Mouse (Mus musculus) liver, postnatal 0 days (tissue): Measurements from ENCODE around the gene Vmn2r56. TPM values are rescaled to one million over a fixed set of nuclear protein-coding genes. Genes with fewer than 3 reads are reported as not detected.
A peak's percentile ranks its signal among the peaks of the same experiment; 100 is the strongest.

ENCODE experiments used
- ATAC-seq: fragments of 200-750 bp; cut with Nextera tagmentation; 2 replicates; pipeline ENCODE4 v1.8.0; 2017; ENCODE audit warnings: mild to moderate bottlenecking, moderate library complexity
- DNase-seq: peaks from one replicate; pipeline ENCODE4 v3.0.0-alpha.2; 2016
- H3K27ac ChIP-seq: fragments of 300-500 bp; sonication (generic); 2 replicates; pipeline ENCODE4 v1.5.1; 2014; ENCODE audit warnings: antibody characterized with exemption, moderate library complexity, mild to moderate bottlenecking, low read depth
- H3K27me3 ChIP-seq: fragments of 300-500 bp; sonication (generic); 2 replicates; pipeline ENCODE4 v1.6.1; 2014; ENCODE audit warnings: low read length, control low read depth, mixed read lengths; ENCODE audit not compliant: insufficient read depth
- H3K36me3 ChIP-seq: fragments of 300-500 bp; sonication (generic); replicated peaks from 2 replicates; pipeline ENCODE4 v1.6.1; 2014; ENCODE audit warnings: mild to moderate bottlenecking, control low read depth, low read length, moderate library complexity, mixed read lengths; ENCODE audit not compliant: insufficient read depth
- H3K4me1 ChIP-seq: fragments of 300-500 bp; sonication (generic); 2 replicates; pipeline ENCODE4 v1.6.1; 2014; ENCODE audit warnings: antibody characterized with exemption, mild to moderate bottlenecking, control low read depth; ENCODE audit not compliant: insufficient read depth
- H3K4me2 ChIP-seq: fragments of 300-500 bp; sonication (generic); 2 replicates; pipeline ENCODE4 v1.6.1; 2014; ENCODE audit warnings: low read depth, mild to moderate bottlenecking, low read length, moderate library complexity, mixed read lengths
- H3K4me3 ChIP-seq: fragments of 300-500 bp; sonication (generic); 2 replicates; pipeline ENCODE4 v1.5.1; 2014; ENCODE audit warnings: low read depth, low read length
- H3K9ac ChIP-seq: fragments of 300-500 bp; sonication (generic); replicated peaks from 2 replicates; pipeline ENCODE4 v1.6.1; 2014; ENCODE audit warnings: mild to moderate bottlenecking, moderate library complexity
- H3K9me3 ChIP-seq: fragments of 300-500 bp; sonication (generic); 2 replicates; pipeline ENCODE4 v1.6.1; 2016; ENCODE audit warnings: mild to moderate bottlenecking, control low read depth, low read length, mixed read lengths
- CTCF ChIP-seq: sonication (generic); IDR thresholded peaks from 2 replicates; pipeline ENCODE4 v1.5.1; 2016; ENCODE audit warnings: antibody characterized with exemption, low read depth
- EP300 ChIP-seq: IDR thresholded peaks from 2 replicates; pipeline ENCODE4 v1.6.1; 2016; ENCODE audit warnings: antibody characterized with exemption, low read depth, mild to moderate bottlenecking
- WGBS: fragments of 180-500 bp; shearing (Covaris S2); extraction: QIAGEN DNeasy Blood & Tissue Kit; methylation state at CpG from one replicate; pipeline ENCODE4 v1.1.7; 2014; ENCODE audit not compliant: insufficient replicate concordance; 5-methylcytosine and 5-hydroxymethylcytosine counted together
- polyA plus RNA-seq: library from polyadenylated mRNA; unstranded; fragments of >200 nt; fragmentation: Nextera tagmentation; extraction: Ambion mirVana; gene quantifications from 2 replicates; pipeline ENCODE4 v1.2.1, GENCODE M21; 2015

The Vmn2r56 gene
- not detected in 2 replicates for polyA plus RNA-seq

GRCm38 (mm10) chr7:12734904-12735303, at the start of gene Vmn2r56:
Vmn2r56 (minus strand) TSS chr7:12735004.
- H3K9ac ChIP-seq = no peak within 1 kb of the TSS
- no peaks in the 10 kb centered on the region for H3K4me1 ChIP-seq
- H3K27me3 ChIP-seq = no peaks in the 10 kb centered on the region
- DNase-seq (no peak), ATAC-seq (no peak)
- TF ChIP-seq CTCF (no peak), EP300 (no peak)
- H3K9me3 ChIP-seq = no peaks in the 10 kb centered on the region
- WGBS = 57% methylated on average over 1 of the region's 1 CpGs
- H3K4me3 ChIP-seq = no peak within 1 kb of the TSS
- H3K36me3 ChIP-seq = no peaks in the 10 kb centered on the region
- H3K27ac ChIP-seq = no peak within 1 kb of the TSS
- no peak within 1 kb of the TSS for H3K4me2 ChIP-seq

GRCm38 (mm10) chr7:12780151-12780830, 45.5 kb upstream of the Vmn2r56 start:
- peak; percentile 90 for ATAC-seq
- Histone ChIP-seq H3K27me3 (no peaks in the 10 kb centered on the region), H3K4me2 (peak overlapping the region; percentile 72), H3K9me3 (no peaks in the 10 kb centered on the region), H3K9ac (peak overlapping the region; percentile 53), H3K4me3 (peak overlapping the region; percentile 48), H3K27ac (no peak overlapping the region), H3K4me1 (peaks cover 10% of the 10 kb centered on the region), H3K36me3 (no peaks in the 10 kb centered on the region)
- under 1% methylated on average over 52 of the region's 57 CpGs for WGBS
- no peak for TF ChIP-seq EP300
- TF ChIP-seq CTCF = no peak
- DNase-seq = peak; percentile 63

- no peak for DNase-seq
- ATAC-seq = no peak
- Histone ChIP-seq H3K36me3 (no peaks in the 10 kb centered on the region), H3K4me1 (peaks cover 10% of the 10 kb centered on the region), H3K27ac (no peak overlapping the region), H3K4me3 (peak overlapping the region; percentile 48; the same call in 1 of the 2 replicates), H3K4me2 (peak overlapping the region; percentile 72), H3K27me3 (no peaks in the 10 kb centered on the region), H3K9me3 (no peaks in the 10 kb centered on the region), H3K9ac (peak overlapping the region; percentile 53; the same call in 1 of the 2 replicates)
- TF ChIP-seq CTCF (no peak), EP300 (no peak)
- 27% methylated on average over 10 of the region's 10 CpGs for WGBS
These were observed 45.0 kb upstream of the Vmn2r56 start for GRCm38 (mm10) chr7:12779782-12780150.

- Histone ChIP-seq H3K9ac (no peak overlapping the region), H3K27me3 (no peaks in the 10 kb centered on the region), H3K4me1 (peaks cover 10% of the 10 kb centered on the region), H3K4me3 (no peak overlapping the region), H3K27ac (no peak overlapping the region), H3K4me2 (no peak overlapping the region), H3K9me3 (no peaks in the 10 kb centered on the region), H3K36me3 (no peaks in the 10 kb centered on the region)
- DNase-seq (no peak), ATAC-seq (no peak)
- 84% methylated on average over 5 of the region's 5 CpGs for WGBS
- TF ChIP-seq CTCF (no peak), EP300 (no peak)
These were observed 44.3 kb upstream of the Vmn2r56 start for GRCm38 (mm10) chr7:12779141-12779540.

- Histone ChIP-seq H3K4me3 (no peak overlapping the region), H3K4me2 (no peak overlapping the region), H3K27me3 (no peaks in the 10 kb centered on the region), H3K36me3 (no peaks in the 10 kb centered on the region), H3K4me1 (no peaks in the 10 kb centered on the region), H3K9me3 (no peaks in the 10 kb centered on the region), H3K9ac (no peak overlapping the region), H3K27ac (no peak overlapping the region)
- WGBS = 86% methylated on average over 1 of the region's 1 CpGs
- no peak for TF ChIP-seq CTCF
- no peak for TF ChIP-seq EP300
- DNase-seq (no peak), ATAC-seq (no peak)
These were observed 39.8 kb upstream of the Vmn2r56 start for GRCm38 (mm10) chr7:12774606-12775005.

GRCm38 (mm10) chr7:12774111-12774510, 39.3 kb upstream of the Vmn2r56 start:
- H3K4me1 ChIP-seq = no peaks in the 10 kb centered on the region
- ATAC-seq (no peak), DNase-seq (no peak)
- H3K9me3 ChIP-seq = no peaks in the 10 kb centered on the region
- WGBS = 75% methylated on average over 9 of the region's 9 CpGs
- no peaks in the 10 kb centered on the region for H3K36me3 ChIP-seq
- H3K4me3 ChIP-seq = no peak overlapping the region
- no peak overlapping the region for H3K4me2 ChIP-seq
- H3K27me3 ChIP-seq = no peaks in the 10 kb centered on the region
- H3K9ac ChIP-seq = no peak overlapping the region
- H3K27ac ChIP-seq = no peak overlapping the region
- TF ChIP-seq EP300 (no peak), CTCF (no peak)
